Mouse (Mus musculus) neural tube, embryonic 14.5 days (tissue): ENCODE data around the gene Kcnh4. TPM values are rescaled to one million over a fixed set of nuclear protein-coding genes. Genes with fewer than 3 reads are reported as not detected.

ENCODE experiments used
- ATAC-seq: fragments of 200-750 bp; cut with Nextera tagmentation; 2 replicates; pipeline ENCODE4 v1.8.0; 2017; ENCODE audit warnings: low read depth, mild to moderate bottlenecking, moderate TSS enrichment, moderate library complexity
- H3K27ac ChIP-seq: fragments of 300-500 bp; sonication (generic); 2 replicates; pipeline ENCODE4 v1.5.1; 2014; ENCODE audit warnings: low read depth, mild to moderate bottlenecking, control low read depth, low read length, moderate library complexity, mixed read lengths
- H3K27me3 ChIP-seq: fragments of 300-500 bp; sonication (generic); 2 replicates; pipeline ENCODE4 v1.6.1; 2014; ENCODE audit warnings: low read length; ENCODE audit not compliant: control insufficient read depth, insufficient read depth
- H3K36me3 ChIP-seq: fragments of 300-500 bp; sonication (generic); 2 replicates; pipeline ENCODE4 v1.6.1; 2014; ENCODE audit warnings: low read length, mixed read lengths; ENCODE audit not compliant: control insufficient read depth, insufficient read depth
- H3K4me1 ChIP-seq: fragments of 300-500 bp; sonication (generic); 2 replicates; pipeline ENCODE4 v1.6.1; 2014; ENCODE audit warnings: low read length; ENCODE audit not compliant: control insufficient read depth, insufficient read depth
- H3K4me2 ChIP-seq: fragments of 300-500 bp; sonication (generic); 2 replicates; pipeline ENCODE4 v1.6.1; 2014; ENCODE audit warnings: mild to moderate bottlenecking, low read depth, low read length, control low read depth
- H3K4me3 ChIP-seq: fragments of 300-500 bp; sonication (generic); 2 replicates; pipeline ENCODE4 v1.5.1; 2014; ENCODE audit warnings: low read depth, low read length, control low read depth, mixed read lengths
- H3K9ac ChIP-seq: fragments of 300-500 bp; sonication (generic); replicated peaks from 2 replicates; pipeline ENCODE4 v1.6.1; 2014; ENCODE audit warnings: low read depth, mild to moderate bottlenecking, control low read depth, low read length, mixed read lengths
- H3K9me3 ChIP-seq: fragments of 300-500 bp; sonication (generic); 2 replicates; pipeline ENCODE4 v1.6.1; 2016; ENCODE audit warnings: low read length; ENCODE audit not compliant: control insufficient read depth
- WGBS: fragments of 180-500 bp; shearing (Covaris S2); extraction: QIAGEN DNeasy Blood & Tissue Kit; methylation state at CpG from one replicate; pipeline ENCODE4 v1.1.7; 2014; 5-methylcytosine and 5-hydroxymethylcytosine counted together
- polyA plus RNA-seq: library from polyadenylated mRNA; unstranded; fragments of >200 nt; fragmentation: Nextera tagmentation; extraction: Ambion mirVana; gene quantifications from 2 replicates; pipeline ENCODE4 v1.2.1, GENCODE M21; 2014

The Kcnh4 gene
- polyA plus RNA-seq, 1 experiment from 2014 or later = 10.1 TPM

- peaks cover 8% of the 10 kb centered on the region; the same call in 1 of the 2 replicates for H3K27me3 ChIP-seq
- no peak overlapping the region for H3K4me2 ChIP-seq
- H3K4me1 ChIP-seq = no peaks in the 10 kb centered on the region
- no peaks in the 10 kb centered on the region for H3K36me3 ChIP-seq
- WGBS = 89% methylated on average over 12 of the region's 12 CpGs
- no peak overlapping the region for H3K9ac ChIP-seq
- ATAC-seq = no peak
- no peak overlapping the region for H3K27ac ChIP-seq
- no peak overlapping the region for H3K4me3 ChIP-seq
- no peaks in the 10 kb centered on the region for H3K9me3 ChIP-seq
Measured at GRCm38 (mm10) chr11:100757566-100757965, 2.2 kb downstream of the Kcnh4 start.

- ATAC-seq = no peak
- Histone ChIP-seq H3K4me2 (no peak overlapping the region), H3K36me3 (no peaks in the 10 kb centered on the region), H3K4me1 (no peaks in the 10 kb centered on the region), H3K9ac (no peak overlapping the region), H3K9me3 (no peaks in the 10 kb centered on the region), H3K27me3 (peaks cover 8% of the 10 kb centered on the region; the same call in 1 of the 2 replicates), H3K4me3 (no peak overlapping the region), H3K27ac (no peak overlapping the region)
- 78% methylated on average over 6 of the region's 6 CpGs for WGBS
Measured at GRCm38 (mm10) chr11:100756476-100756875, 3.3 kb downstream of the Kcnh4 start.

DNA sequence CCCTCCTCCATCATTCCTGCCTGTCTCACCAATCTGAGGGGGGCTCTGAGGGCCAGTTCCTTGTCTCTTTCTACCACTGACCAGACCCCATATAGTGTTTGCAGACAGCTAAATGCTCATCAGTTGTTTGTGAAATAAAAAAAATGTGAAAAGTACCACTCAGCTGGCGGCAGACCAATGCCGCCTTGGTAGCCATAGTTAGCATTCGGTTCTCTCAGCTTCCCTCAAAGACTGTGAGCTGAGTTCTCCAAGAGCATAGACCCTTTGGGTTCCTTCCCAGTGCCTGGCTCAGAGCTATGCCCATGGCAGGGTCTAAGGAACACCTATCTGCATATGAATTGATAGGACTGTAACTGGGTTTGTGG lies 5.1 kb downstream of the Kcnh4 start:
- no peak overlapping the region for H3K27ac ChIP-seq
- no peak overlapping the region for H3K4me3 ChIP-seq
- no peaks in the 10 kb centered on the region for H3K9me3 ChIP-seq
- no peak overlapping the region for H3K9ac ChIP-seq
- ATAC-seq = no peak
- H3K4me2 ChIP-seq = no peak overlapping the region
- H3K4me1 ChIP-seq = no peaks in the 10 kb centered on the region
- 0 out of 2 replicates have a peak, but pooled peaks cover 3% of the 10 kb centered on the region for H3K36me3 ChIP-seq
- WGBS = 91% methylated on average over 3 of the region's 3 CpGs
- peaks cover 8% of the 10 kb centered on the region; the same call in 1 of the 2 replicates for H3K27me3 ChIP-seq

DNA sequence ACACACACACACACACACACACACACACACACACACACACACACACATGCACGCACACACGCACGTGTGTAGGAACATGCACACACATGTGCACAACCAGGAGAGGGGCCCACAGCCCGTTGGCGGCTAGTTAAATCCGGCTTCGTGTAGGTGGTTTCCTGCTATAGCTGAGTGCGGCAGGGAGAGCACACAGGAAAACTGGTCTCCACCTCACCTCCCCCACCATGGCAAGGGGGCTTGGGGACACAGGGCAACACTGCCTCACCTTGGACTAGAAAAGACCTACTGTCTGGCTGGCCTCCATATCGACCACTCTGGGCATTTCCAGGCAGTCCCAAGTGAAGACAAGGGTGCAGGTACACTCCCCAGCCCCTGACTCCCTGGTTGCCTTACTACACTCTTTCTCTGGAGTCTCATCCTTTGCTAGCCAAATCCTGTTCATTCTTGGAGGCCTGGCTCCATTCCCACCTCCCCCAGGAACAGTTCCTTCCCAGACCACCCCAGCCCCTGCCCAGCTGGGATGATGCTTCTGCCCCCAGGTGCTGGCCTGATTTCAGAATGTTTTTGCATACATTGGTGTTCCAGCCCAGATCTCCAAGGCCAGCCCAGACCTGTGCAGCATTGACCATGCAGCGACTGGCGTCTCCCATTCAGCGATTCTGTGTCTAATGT lies 5.6 kb downstream of the Kcnh4 start:
- H3K36me3 ChIP-seq = 0 out of 2 replicates have a peak, but pooled peaks cover 3% of the 10 kb centered on the region
- 85% methylated on average over 11 of the region's 12 CpGs for WGBS
- H3K4me2 ChIP-seq = no peak overlapping the region
- H3K27ac ChIP-seq = no peak overlapping the region
- no peak overlapping the region for H3K4me3 ChIP-seq
- no peaks in the 10 kb centered on the region for H3K4me1 ChIP-seq
- ATAC-seq = no peak
- H3K9me3 ChIP-seq = no peaks in the 10 kb centered on the region
- H3K27me3 ChIP-seq = peaks cover 3% of the 10 kb centered on the region; the same call in 1 of the 2 replicates
- no peak overlapping the region for H3K9ac ChIP-seq

DNA sequence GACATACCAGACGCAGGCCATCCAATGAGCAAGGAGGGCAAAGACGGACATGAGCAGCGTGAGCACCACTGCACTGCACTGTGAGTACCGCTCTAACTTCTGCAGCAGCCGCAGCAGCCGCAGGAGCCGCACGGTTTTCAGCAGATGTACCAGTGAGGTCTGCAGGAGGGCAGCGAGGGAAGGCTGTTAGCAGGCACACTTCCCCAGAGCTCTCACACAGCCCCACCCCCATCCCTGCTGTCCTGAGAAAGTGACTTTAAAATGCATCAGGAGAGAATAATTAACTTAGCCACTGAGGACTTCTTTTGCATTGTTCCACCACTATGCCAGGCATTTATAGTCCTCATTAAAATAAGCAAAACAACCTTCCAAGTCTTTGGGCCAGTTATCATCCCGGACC lies 7.4 kb downstream of the Kcnh4 start:
- Histone ChIP-seq H3K4me1 (no peaks in the 10 kb centered on the region), H3K9me3 (no peaks in the 10 kb centered on the region), H3K27me3 (no peaks in the 10 kb centered on the region), H3K4me2 (no peak overlapping the region), H3K36me3 (0 out of 2 replicates have a peak, but pooled peaks cover 3% of the 10 kb centered on the region), H3K4me3 (no peak overlapping the region), H3K9ac (no peak overlapping the region), H3K27ac (no peak overlapping the region)
- WGBS = 17% methylated on average over 10 of the region's 10 CpGs
- ATAC-seq = no peak

DNA sequence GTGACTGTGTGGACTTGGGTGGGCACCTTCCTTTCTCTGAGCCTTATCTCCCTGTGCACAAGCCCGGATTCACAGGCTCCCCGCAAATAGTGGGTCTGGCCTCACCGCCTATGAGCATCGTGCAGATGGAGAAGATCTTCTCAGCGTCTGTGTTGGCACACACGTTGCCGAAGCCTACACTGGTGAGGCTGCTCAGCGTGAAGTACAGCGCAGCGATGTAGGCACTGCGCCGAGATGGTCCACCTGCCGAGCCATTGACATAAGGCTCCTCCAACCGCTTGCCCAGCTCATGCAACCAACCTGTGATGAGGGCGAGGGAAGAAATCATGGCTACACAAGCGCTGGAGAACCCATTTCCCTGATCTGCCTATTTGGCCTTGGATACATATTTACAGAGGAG lies 9.6 kb downstream of the Kcnh4 start:
- no peaks in the 10 kb centered on the region for H3K27me3 ChIP-seq
- H3K4me2 ChIP-seq = no peak overlapping the region
- ATAC-seq = no peak
- no peaks in the 10 kb centered on the region for H3K9me3 ChIP-seq
- no peaks in the 10 kb centered on the region for H3K4me1 ChIP-seq
- H3K4me3 ChIP-seq = no peak overlapping the region
- 0 out of 2 replicates have a peak, but pooled peaks cover 3% of the 10 kb centered on the region for H3K36me3 ChIP-seq
- 89% methylated on average over 16 of the region's 16 CpGs for WGBS
- H3K9ac ChIP-seq = no peak overlapping the region
- H3K27ac ChIP-seq = no peak overlapping the region

GRCm38 (mm10) chr11:100749469-100749868 lies 10.3 kb downstream of the Kcnh4 start:
- no peak for ATAC-seq
- no peaks in the 10 kb centered on the region for H3K27me3 ChIP-seq
- H3K4me1 ChIP-seq = no peaks in the 10 kb centered on the region
- no peak overlapping the region for H3K4me3 ChIP-seq
- H3K9me3 ChIP-seq = no peaks in the 10 kb centered on the region
- no peak overlapping the region for H3K27ac ChIP-seq
- H3K36me3 ChIP-seq = 0 out of 2 replicates have a peak, but pooled peaks cover 3% of the 10 kb centered on the region
- WGBS = 53% methylated on average over 25 of the region's 25 CpGs
- H3K9ac ChIP-seq = no peak overlapping the region
- H3K4me2 ChIP-seq = no peak overlapping the region

- 0 out of 2 replicates have a peak, but pooled peaks cover 3% of the 10 kb centered on the region for H3K36me3 ChIP-seq
- no peak for ATAC-seq
Measured at GRCm38 (mm10) chr11:100748620-100749019, 11.1 kb downstream of the Kcnh4 start.

GRCm38 (mm10) chr11:100747114-100747513 lies 12.6 kb downstream of the Kcnh4 start:
- no peak overlapping the region for H3K27ac ChIP-seq
- no peaks in the 10 kb centered on the region for H3K9me3 ChIP-seq
- H3K4me1 ChIP-seq = no peaks in the 10 kb centered on the region
- WGBS = 68% methylated on average over 5 of the region's 5 CpGs
- no peak overlapping the region for H3K9ac ChIP-seq
- ATAC-seq = no peak
- H3K36me3 ChIP-seq = 0 out of 2 replicates have a peak, but pooled peaks cover 3% of the 10 kb centered on the region
- no peaks in the 10 kb centered on the region for H3K27me3 ChIP-seq
- H3K4me2 ChIP-seq = no peak overlapping the region
- no peak overlapping the region for H3K4me3 ChIP-seq

More at GRCm38 (mm10) chr11:100748620-100749019, 11.1 kb downstream of the Kcnh4 start:
- H3K9me3 ChIP-seq = no peaks in the 10 kb centered on the region
- no peak overlapping the region for H3K9ac ChIP-seq
- no peaks in the 10 kb centered on the region for H3K4me1 ChIP-seq
- WGBS = 83% methylated on average over 4 of the region's 4 CpGs
- no peaks in the 10 kb centered on the region for H3K27me3 ChIP-seq
- H3K4me2 ChIP-seq = no peak overlapping the region
- no peak overlapping the region for H3K4me3 ChIP-seq
- no peak overlapping the region for H3K27ac ChIP-seq
